Comparison of ENCODE assay signal across 8 mouse cellular contexts in genomic region chr12:74316344-74316973, GRCm38 (mm10). TPM values are rescaled to one million over a fixed set of nuclear protein-coding genes. Genes with fewer than 3 reads are reported as not detected.
DNase-seq lines count a peak whose midpoint lies in the region; ATAC-seq and TF ChIP-seq lines count a peak whose summit lies in the region.
"Had no signal": no experiment of that assay in that cellular context is flagged by ENCODE, and none has a peak within 500 bp of the region (broad histone marks: within the 10 kb centered on the region; RNA-seq: fewer than 3 reads in every experiment).

Gm11042 (minus strand) TSS chr12:74316394.

- 39% methylated on average over 16 of the region's 18 CpGs for WGBS in spleen, adult 2 months
- 31% methylated on average over 18 of the region's 18 CpGs for WGBS in embryonic facial prominence, embryonic 10.5 days
- 30% methylated on average over 14 of the region's 18 CpGs for WGBS in hindbrain, embryonic 13.5 days
- WGBS in midbrain, embryonic 12.5 days, result 34% methylated on average over 14 of the region's 18 CpGs

- no peaks in the 10 kb centered on the region for H3K27me3 ChIP-seq in spleen, adult 2 months (ENCODE audit: control insufficient read depth, insufficient read depth, low read length)
- no peaks in the 10 kb centered on the region for H3K27me3 ChIP-seq in embryonic facial prominence, embryonic 10.5 days (replicated peaks; ENCODE audit: low read depth, poor library complexity, severe bottlenecking)
- H3K27me3 ChIP-seq in hindbrain, embryonic 13.5 days, result no peaks in the 10 kb centered on the region
- no peaks in the 10 kb centered on the region for H3K27me3 ChIP-seq in midbrain, embryonic 12.5 days

- H3K27ac ChIP-seq in spleen, adult 2 months (ENCODE audit: insufficient read depth, low read length), result no peak within 1 kb of the TSS
- peak within 1 kb of the TSS; percentile 88 for H3K27ac ChIP-seq in embryonic facial prominence, embryonic 10.5 days (replicated peaks)
- H3K27ac ChIP-seq in hindbrain, embryonic 13.5 days, result peak within 1 kb of the TSS; percentile 92
- peak within 1 kb of the TSS; percentile 85 for H3K27ac ChIP-seq in midbrain, embryonic 12.5 days (replicated peaks)

- H3K9me3 ChIP-seq in embryonic facial prominence, embryonic 10.5 days, result no peaks in the 10 kb centered on the region
- H3K9me3 ChIP-seq in hindbrain, embryonic 13.5 days, result no peaks in the 10 kb centered on the region
- no peaks in the 10 kb centered on the region for H3K9me3 ChIP-seq in midbrain, embryonic 12.5 days

- no peak for TF ChIP-seq CTCF in spleen, adult 2 months (IDR thresholded peaks at IDR 0.05; ENCODE audit: extremely low read depth, insufficient read depth, insufficient read length, insufficient replicate concordance)

- DNase-seq in spleen, adult 2 months (ENCODE audit: low read depth in 1 of 2, low spot score in 2 of 2), result no peak
- DNase-seq in spleen, postnatal 36 days (ENCODE audit: low spot score in 2 of 2), result no peak
- DNase-seq in embryonic facial prominence, embryonic 10.5 days (ENCODE audit: low spot score), result peak; percentile 38
- DNase-seq in testis, postnatal 10 days (ENCODE audit: low spot score), result no peak
- no peak for DNase-seq in adrenal gland, postnatal 36 days

- peak within 1 kb of the TSS; percentile 3; the same call in 1 of the 2 replicates for H3K4me3 ChIP-seq in spleen, adult 2 months (ENCODE audit: extremely low read depth, insufficient read depth, insufficient read length)
- H3K4me3 ChIP-seq in embryonic facial prominence, embryonic 10.5 days, result peak within 1 kb of the TSS; percentile 59
- H3K4me3 ChIP-seq in hindbrain, embryonic 13.5 days, result peak within 1 kb of the TSS; percentile 46
- H3K4me3 ChIP-seq in midbrain, embryonic 12.5 days, result peak within 1 kb of the TSS; percentile 49

- H3K4me1 ChIP-seq in spleen, adult 2 months (ENCODE audit: control insufficient read depth, insufficient read depth, insufficient read length), result no peaks in the 10 kb centered on the region
- peaks cover 9% of the 10 kb centered on the region for H3K4me1 ChIP-seq in embryonic facial prominence, embryonic 10.5 days
- H3K4me1 ChIP-seq in hindbrain, embryonic 13.5 days (replicated peaks), result 0 out of 2 replicates have a peak, but pooled peaks cover 2% of the 10 kb centered on the region
- peaks cover 4% of the 10 kb centered on the region; the same call in 1 of the 2 replicates for H3K4me1 ChIP-seq in midbrain, embryonic 12.5 days

- TF ChIP-seq POLR2A in spleen, adult 2 months (IDR thresholded peaks at IDR 0.05; ENCODE audit: low read depth, low read length), result no peak

- H3K9ac ChIP-seq in hindbrain, embryonic 13.5 days, result peak within 1 kb of the TSS; percentile 77
- H3K9ac ChIP-seq in midbrain, embryonic 12.5 days (replicated peaks), result peak within 1 kb of the TSS; percentile 69

- peak; percentile 79 for ATAC-seq in hindbrain, embryonic 13.5 days (ENCODE audit: low FRiP score)
- peak; percentile 76 for ATAC-seq in midbrain, embryonic 12.5 days (ENCODE audit: low FRiP score, low read depth)

- H3K4me2 ChIP-seq in hindbrain, embryonic 13.5 days, result peak within 1 kb of the TSS; percentile 58
- peak within 1 kb of the TSS; percentile 66 for H3K4me2 ChIP-seq in midbrain, embryonic 12.5 days (replicated peaks)

- no peaks in the 10 kb centered on the region for H3K36me3 ChIP-seq in spleen, adult 2 months (ENCODE audit: control insufficient read depth, insufficient read depth, low read length)
- no peaks in the 10 kb centered on the region for H3K36me3 ChIP-seq in embryonic facial prominence, embryonic 10.5 days (replicated peaks)
- no peaks in the 10 kb centered on the region for H3K36me3 ChIP-seq in hindbrain, embryonic 13.5 days
- no peaks in the 10 kb centered on the region for H3K36me3 ChIP-seq in midbrain, embryonic 12.5 days

RNA-seq across cellular contexts. Expression of gene Gm11042, which starts in this region (rescaled TPM):
- polyA plus RNA-seq in spleen, adult 2 months (2012; rRNA removed), result not detected in 2 replicates
- not detected in 2 replicates for polyA plus RNA-seq in embryonic facial prominence, embryonic 10.5 days (2016; fragmentation: Nextera tagmentation; extraction: Ambion mirVana)
- polyA plus RNA-seq in hindbrain, embryonic 13.5 days (2015; fragmentation: Nextera tagmentation; extraction: Ambion mirVana), result not detected in 2 replicates
- polyA plus RNA-seq in midbrain, embryonic 12.5 days (2016; fragmentation: Nextera tagmentation; extraction: Ambion mirVana), result not detected in 2 replicates
- total RNA-seq in adrenal gland, postnatal 36 days (2021), result not detected
- polyA plus RNA-seq: gonadal fat pad, adult 2 months had no signal

Comparison
In these comparisons a context has a peak if more than half of its experiments do, and no peak if none do; other contexts are left out.
1. Peak in DNase-seq, H3K4me3 ChIP-seq and H3K27ac ChIP-seq in embryonic facial prominence, embryonic 10.5 days; RNA of the gene not detected or under 1 TPM.
2. Peak in ATAC-seq, H3K4me3 ChIP-seq, H3K27ac ChIP-seq, H3K9ac ChIP-seq and H3K4me2 ChIP-seq in hindbrain, embryonic 13.5 days; RNA of the gene not detected or under 1 TPM.
3. Peak in ATAC-seq, H3K4me3 ChIP-seq, H3K27ac ChIP-seq, H3K9ac ChIP-seq and H3K4me2 ChIP-seq in midbrain, embryonic 12.5 days; RNA of the gene not detected or under 1 TPM.
4. H3K4me3 ChIP-seq: peak in every context shown above with its lines; median percentile 59 in embryonic facial prominence, embryonic 10.5 days; 49 in midbrain, embryonic 12.5 days; 46 in hindbrain, embryonic 13.5 days; 3 in spleen, adult 2 months.